Mouse (Mus musculus): ENCODE results near the gene Klk1b11. TPM values are rescaled to one million over a fixed set of nuclear protein-coding genes. Genes with fewer than 3 reads are reported as not detected.

The Klk1b11 gene
- polyA plus RNA-seq, 1 experiment from 2014 or later: not detected

Other genes with a start within 250 kb of the Klk1b11 start
- not detected in 2 replicates for gene Klk12, start 227.0 kb upstream of the Klk1b11 start, polyA plus RNA-seq (2015; fragmentation: Nextera tagmentation; extraction: Ambion mirVana)
- gene Klk11, start 221.3 kb upstream of the Klk1b11 start, polyA plus RNA-seq (2015; fragmentation: Nextera tagmentation; extraction: Ambion mirVana): not detected in 2 replicates
- not detected in 2 replicates for gene Klk10, start 214.8 kb upstream of the Klk1b11 start, polyA plus RNA-seq (2015; fragmentation: Nextera tagmentation; extraction: Ambion mirVana)
- gene Klk9, start 204.0 kb upstream of the Klk1b11 start, polyA plus RNA-seq (2015; fragmentation: Nextera tagmentation; extraction: Ambion mirVana): not detected in 2 replicates
- 4.8 and 5.5 TPM in 2 replicates for gene Klk8, start 198.3 kb upstream of the Klk1b11 start, polyA plus RNA-seq (2015; fragmentation: Nextera tagmentation; extraction: Ambion mirVana)
- not detected in 2 replicates for gene Klk7, start 184.6 kb upstream of the Klk1b11 start, polyA plus RNA-seq (2015; fragmentation: Nextera tagmentation; extraction: Ambion mirVana)
- not detected in 2 replicates for gene Klk6, start 171.4 kb upstream of the Klk1b11 start, polyA plus RNA-seq (2015; fragmentation: Nextera tagmentation; extraction: Ambion mirVana)
- not detected in 2 replicates for gene Klk5, start 153.9 kb upstream of the Klk1b11 start, polyA plus RNA-seq (2015; fragmentation: Nextera tagmentation; extraction: Ambion mirVana)
- 0.14 TPM in 1 of 2 replicates, not detected in the other for gene Klk4, start 114.7 kb upstream of the Klk1b11 start, polyA plus RNA-seq (2015; fragmentation: Nextera tagmentation; extraction: Ambion mirVana)
- not detected in 2 replicates for gene Klk15, start 62.1 kb upstream of the Klk1b11 start, polyA plus RNA-seq (2015; fragmentation: Nextera tagmentation; extraction: Ambion mirVana)
- not detected in 2 replicates for gene Klk1b8, start 45.2 kb upstream of the Klk1b11 start, polyA plus RNA-seq (2015; fragmentation: Nextera tagmentation; extraction: Ambion mirVana)
- gene Klk1b1, start 29.1 kb upstream of the Klk1b11 start, polyA plus RNA-seq (2015; fragmentation: Nextera tagmentation; extraction: Ambion mirVana): not detected in 2 replicates
- not detected in 2 replicates for gene Klk1b9, start 19.8 kb upstream of the Klk1b11 start, polyA plus RNA-seq (2015; fragmentation: Nextera tagmentation; extraction: Ambion mirVana)
- not detected in 2 replicates for gene Klk1b26, start 16.3 kb downstream of the Klk1b11 start, polyA plus RNA-seq (2015; fragmentation: Nextera tagmentation; extraction: Ambion mirVana)
- not detected in 2 replicates for gene Klk1b27, start 56.4 kb downstream of the Klk1b11 start, polyA plus RNA-seq (2015; fragmentation: Nextera tagmentation; extraction: Ambion mirVana)
- gene Klk1b21, start 106.5 kb downstream of the Klk1b11 start, polyA plus RNA-seq (2015; fragmentation: Nextera tagmentation; extraction: Ambion mirVana): not detected in 2 replicates
- not detected in 2 replicates for gene Klk1b22, start 116.8 kb downstream of the Klk1b11 start, polyA plus RNA-seq (2015; fragmentation: Nextera tagmentation; extraction: Ambion mirVana)
- gene Klk1b16, start 140.9 kb downstream of the Klk1b11 start, polyA plus RNA-seq (2015; fragmentation: Nextera tagmentation; extraction: Ambion mirVana): not detected in 2 replicates
- not detected in 2 replicates for gene Klk1b24, start 192.4 kb downstream of the Klk1b11 start, polyA plus RNA-seq (2015; fragmentation: Nextera tagmentation; extraction: Ambion mirVana)
- not detected in 2 replicates for gene Klk1b3, start 202.3 kb downstream of the Klk1b11 start, polyA plus RNA-seq (2015; fragmentation: Nextera tagmentation; extraction: Ambion mirVana)
- gene Klk1b4, start 211.6 kb downstream of the Klk1b11 start, polyA plus RNA-seq (2015; fragmentation: Nextera tagmentation; extraction: Ambion mirVana): not detected in 2 replicates
- not detected in 2 replicates for gene Klk1b5, start 220.1 kb downstream of the Klk1b11 start, polyA plus RNA-seq (2015; fragmentation: Nextera tagmentation; extraction: Ambion mirVana)
- gene Klk1, start 229.5 kb downstream of the Klk1b11 start, polyA plus RNA-seq (2015; fragmentation: Nextera tagmentation; extraction: Ambion mirVana): not detected in 2 replicates
- not detected in 2 replicates for gene Gm36864, start 240.3 kb downstream of the Klk1b11 start, polyA plus RNA-seq (2015; fragmentation: Nextera tagmentation; extraction: Ambion mirVana)